Comparison of ENCODE assay signal across 15 mouse cellular contexts in genomic region chr5:81790710-81791109, GRCm38 (mm10).
"Had no signal": no experiment of that assay in that cellular context is flagged by ENCODE, and none has a peak within 500 bp of the region (broad histone marks: within the 10 kb centered on the region; RNA-seq: fewer than 3 reads in every experiment).

No protein-coding gene starts in this region.

- H3K27ac ChIP-seq: neural tube, embryonic 13.5 days; neural tube, embryonic 15.5 days; stomach, embryonic 15.5 days; stomach, postnatal 0 days had no signal

- H3K4me2 ChIP-seq: neural tube, embryonic 13.5 days; neural tube, embryonic 15.5 days; stomach, embryonic 15.5 days had no signal

- DNase-seq: right cerebral cortex, adult 18-20 months; right cerebral cortex, postnatal 14 days; right cerebral cortex, postnatal 25 days; right cerebral cortex, postnatal 4 days; spleen, adult 18-20 months; thymus, adult 18-20 months; thymus, adult 2 months; thymus, postnatal 14 days; thymus, postnatal 25 days; thymus, postnatal 36 days; thymus, postnatal 4 days had no signal

- H3K4me1 ChIP-seq: neural tube, embryonic 13.5 days; neural tube, embryonic 15.5 days; stomach, embryonic 15.5 days had no signal

- H3K27me3 ChIP-seq: neural tube, embryonic 13.5 days; neural tube, embryonic 15.5 days; stomach, embryonic 15.5 days had no signal

- H3K36me3 ChIP-seq: stomach, embryonic 15.5 days had no signal

- H3K4me3 ChIP-seq: neural tube, embryonic 13.5 days; neural tube, embryonic 15.5 days; stomach, embryonic 15.5 days had no signal

- H3K9ac ChIP-seq: neural tube, embryonic 13.5 days; neural tube, embryonic 15.5 days; stomach, embryonic 15.5 days had no signal

- H3K9me3 ChIP-seq: neural tube, embryonic 13.5 days; neural tube, embryonic 15.5 days; stomach, embryonic 15.5 days had no signal
